Mouse (Mus musculus): Measurements from ENCODE around the gene Olfr317. TPM values are rescaled to one million over a fixed set of nuclear protein-coding genes. Genes with fewer than 3 reads are reported as not detected.

Olfr317 gene
- polyA plus RNA-seq, 1 experiment from 2014 or later: not detected

DNA sequence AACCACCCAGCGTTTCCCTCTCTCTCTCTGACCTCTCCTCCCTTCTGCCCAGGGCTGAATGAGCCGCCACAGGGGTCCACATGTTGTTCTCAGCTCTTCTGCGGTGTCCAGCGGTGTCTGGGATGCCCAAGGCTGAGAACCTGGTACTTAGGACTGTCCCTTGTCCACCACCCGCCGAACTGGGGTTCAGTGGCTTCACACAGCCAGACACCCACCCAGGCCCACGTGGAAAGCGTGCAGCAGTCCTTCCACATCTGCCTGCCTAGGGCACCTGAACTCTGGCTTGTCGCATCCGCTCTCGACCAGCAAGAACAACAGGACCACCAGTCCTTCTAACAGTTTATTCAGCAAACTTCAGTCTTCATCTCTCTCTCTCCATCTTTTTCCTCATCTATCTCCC lies 29.9 kb downstream of the Olfr317 start:
- WGBS: 73% methylated on average over 11 of the region's 11 CpGs
- Histone ChIP-seq H3K36me3 (ENCODE audit: insufficient read depth, low read length) (no peaks in the 10 kb centered on the region), H3K27me3 (replicated peaks; ENCODE audit: insufficient read depth, low read length) (no peaks in the 10 kb centered on the region), H3K4me3 (ENCODE audit: low read depth, low read length) (no peak overlapping the region), H3K9me3 (ENCODE audit: low read length) (no peaks in the 10 kb centered on the region), H3K9ac (replicated peaks; ENCODE audit: low read depth) (no peak overlapping the region), H3K4me2 (replicated peaks; ENCODE audit: low read depth, low read length) (no peak overlapping the region), H3K4me1 (ENCODE audit: insufficient read depth, low read depth, low read length) (no peaks in the 10 kb centered on the region), H3K27ac (ENCODE audit: low read length) (no peak overlapping the region)
- ATAC-seq (no peak), DNase-seq (ENCODE audit: low spot score) (no peak)
- TF ChIP-seq CTCF (IDR thresholded peaks at IDR 0.05) (no peak), EP300 (IDR thresholded peaks at IDR 0.05) (no peak)

DNA sequence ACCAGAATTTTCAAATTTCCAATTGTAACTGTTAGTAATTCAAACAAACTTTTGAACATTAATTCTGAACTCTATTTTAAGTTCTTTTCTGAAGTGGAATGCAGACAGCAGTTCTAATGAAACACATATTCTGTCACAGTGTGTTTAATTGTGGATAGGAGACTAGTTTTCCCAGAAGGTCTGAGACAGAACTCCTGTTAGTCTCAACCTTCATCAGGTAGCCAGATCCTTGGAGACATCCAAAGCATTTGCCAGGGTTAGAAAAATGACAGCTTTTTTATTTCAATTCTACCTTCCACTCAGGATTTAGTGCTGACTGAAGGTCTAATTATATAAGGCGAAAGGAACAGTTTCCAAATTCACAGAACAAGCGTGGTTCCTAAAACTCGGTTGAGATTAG lies 40.1 kb downstream of the Olfr317 start, which contains the start of gene Olfr319:
TSS of gene Olfr319 (plus strand) at position 301 of the 400 bp plus-strand sequence.
- no peak within 1 kb of the TSS for H3K9ac ChIP-seq (replicated peaks; ENCODE audit: low read depth)

More for the DNA sequence above, 40.1 kb downstream of the Olfr317 start, which contains the start of gene Olfr319:
- no peaks in the 10 kb centered on the region for H3K27me3 ChIP-seq (replicated peaks; ENCODE audit: insufficient read depth, low read length)
- no peak for DNase-seq (ENCODE audit: low spot score)
- no peaks in the 10 kb centered on the region for H3K36me3 ChIP-seq (ENCODE audit: insufficient read depth, low read length)
- H3K27ac ChIP-seq (ENCODE audit: low read length): no peak within 1 kb of the TSS
- no peak within 1 kb of the TSS for H3K4me3 ChIP-seq (ENCODE audit: low read depth, low read length)
- TF ChIP-seq CTCF (IDR thresholded peaks at IDR 0.05): no peak
- TF ChIP-seq EP300 (IDR thresholded peaks at IDR 0.05): no peak
- no peaks in the 10 kb centered on the region for H3K9me3 ChIP-seq (ENCODE audit: low read length)
- no peaks in the 10 kb centered on the region for H3K4me1 ChIP-seq (ENCODE audit: insufficient read depth, low read depth, low read length)
- WGBS: 84% methylated on average over 3 of the region's 3 CpGs
- H3K4me2 ChIP-seq (replicated peaks; ENCODE audit: low read depth, low read length): no peak within 1 kb of the TSS
- no peak for ATAC-seq

Other genes starting within 250 kb of the Olfr317 start
- gene Olfr332, start 246.7 kb downstream of the Olfr317 start, polyA plus RNA-seq (2015; fragmentation: Nextera tagmentation; extraction: Ambion mirVana): not detected in 2 replicates
- not detected in 2 replicates for gene Olfr331, start 236.6 kb downstream of the Olfr317 start, polyA plus RNA-seq (2015; fragmentation: Nextera tagmentation; extraction: Ambion mirVana)
- gene Olfr330, start 204.4 kb downstream of the Olfr317 start, polyA plus RNA-seq (2015; fragmentation: Nextera tagmentation; extraction: Ambion mirVana): not detected in 2 replicates
- not detected in 2 replicates for gene Olfr329-ps, start 192.8 kb downstream of the Olfr317 start, polyA plus RNA-seq (2015; fragmentation: Nextera tagmentation; extraction: Ambion mirVana)
- gene Olfr328, start 183.6 kb downstream of the Olfr317 start, polyA plus RNA-seq (2015; fragmentation: Nextera tagmentation; extraction: Ambion mirVana): 0.07 TPM in 1 of 2 replicates, not detected in the other
- gene Olfr224, start 168.7 kb downstream of the Olfr317 start, polyA plus RNA-seq (2015; fragmentation: Nextera tagmentation; extraction: Ambion mirVana): not detected in 2 replicates
- gene Olfr325, start 161.5 kb downstream of the Olfr317 start, polyA plus RNA-seq (2015; fragmentation: Nextera tagmentation; extraction: Ambion mirVana): not detected in 2 replicates
- not detected in 2 replicates for gene Olfr324, start 144.1 kb downstream of the Olfr317 start, polyA plus RNA-seq (2015; fragmentation: Nextera tagmentation; extraction: Ambion mirVana)
- not detected in 2 replicates for gene 2210407C18Rik, start 123.1 kb downstream of the Olfr317 start, polyA plus RNA-seq (2015; fragmentation: Nextera tagmentation; extraction: Ambion mirVana)
- gene Olfr323, start 108.7 kb downstream of the Olfr317 start, polyA plus RNA-seq (2015; fragmentation: Nextera tagmentation; extraction: Ambion mirVana): not detected in 2 replicates
- 0.08 and 0.20 TPM in 2 replicates for gene Trim58, start 98.7 kb downstream of the Olfr317 start, polyA plus RNA-seq (2015; fragmentation: Nextera tagmentation; extraction: Ambion mirVana)
- gene Olfr322, start 80.4 kb downstream of the Olfr317 start, polyA plus RNA-seq (2015; fragmentation: Nextera tagmentation; extraction: Ambion mirVana): not detected in 2 replicates
- gene Olfr320, start 58.1 kb downstream of the Olfr317 start, polyA plus RNA-seq (2015; fragmentation: Nextera tagmentation; extraction: Ambion mirVana): not detected in 2 replicates
- gene Olfr319, start 40.0 kb downstream of the Olfr317 start, polyA plus RNA-seq (2015; fragmentation: Nextera tagmentation; extraction: Ambion mirVana): not detected in 2 replicates
- not detected in 2 replicates for gene Olfr318, start 15.2 kb downstream of the Olfr317 start, polyA plus RNA-seq (2015; fragmentation: Nextera tagmentation; extraction: Ambion mirVana)
- gene Olfr316, start 13.5 kb upstream of the Olfr317 start, polyA plus RNA-seq (2015; fragmentation: Nextera tagmentation; extraction: Ambion mirVana): not detected in 2 replicates
- not detected in 2 replicates for gene Olfr315, start 34.0 kb upstream of the Olfr317 start, polyA plus RNA-seq (2015; fragmentation: Nextera tagmentation; extraction: Ambion mirVana)
- not detected in 2 replicates for gene Olfr314, start 43.7 kb upstream of the Olfr317 start, polyA plus RNA-seq (2015; fragmentation: Nextera tagmentation; extraction: Ambion mirVana)
- gene Fam183b, start 62.7 kb upstream of the Olfr317 start, polyA plus RNA-seq (2015; fragmentation: Nextera tagmentation; extraction: Ambion mirVana): 31.4 and 36.1 TPM in 2 replicates
- gene Olfr313, start 75.8 kb upstream of the Olfr317 start, polyA plus RNA-seq (2015; fragmentation: Nextera tagmentation; extraction: Ambion mirVana): not detected in 2 replicates
- not detected in 2 replicates for gene Olfr312, start 90.0 kb upstream of the Olfr317 start, polyA plus RNA-seq (2015; fragmentation: Nextera tagmentation; extraction: Ambion mirVana)
- gene Olfr311, start 100.0 kb upstream of the Olfr317 start, polyA plus RNA-seq (2015; fragmentation: Nextera tagmentation; extraction: Ambion mirVana): not detected in 2 replicates
- gene Gm12258, start 107.9 kb upstream of the Olfr317 start, polyA plus RNA-seq (2015; fragmentation: Nextera tagmentation; extraction: Ambion mirVana): 5.4 and 5.5 TPM in 2 replicates
- 3.2 and 4.0 TPM in 2 replicates for gene 2810021J22Rik, start 128.0 kb upstream of the Olfr317 start, polyA plus RNA-seq (2015; fragmentation: Nextera tagmentation; extraction: Ambion mirVana)
- 2.4 and 2.8 TPM in 2 replicates for gene Zfp39, start 165.0 kb upstream of the Olfr317 start, polyA plus RNA-seq (2015; fragmentation: Nextera tagmentation; extraction: Ambion mirVana)
- 0.05 and 0.12 TPM in 2 replicates for gene Btnl10, start 178.7 kb upstream of the Olfr317 start, polyA plus RNA-seq (2015; fragmentation: Nextera tagmentation; extraction: Ambion mirVana)
- gene Rnf187, start 199.7 kb upstream of the Olfr317 start, polyA plus RNA-seq (2015; fragmentation: Nextera tagmentation; extraction: Ambion mirVana): 168 and 169 TPM in 2 replicates
- 2.6 TPM in 2 replicates for gene Hist3h2ba, start 209.7 kb upstream of the Olfr317 start, polyA plus RNA-seq (2015; fragmentation: Nextera tagmentation; extraction: Ambion mirVana)
- 21.6 and 28.6 TPM in 2 replicates for gene Hist3h2a, start 215.5 kb upstream of the Olfr317 start, polyA plus RNA-seq (2015; fragmentation: Nextera tagmentation; extraction: Ambion mirVana)
- 0.62 and 0.83 TPM in 2 replicates for gene Trim17, start 215.5 kb upstream of the Olfr317 start, polyA plus RNA-seq (2015; fragmentation: Nextera tagmentation; extraction: Ambion mirVana)
- gene Trim11, start 238.9 kb upstream of the Olfr317 start, polyA plus RNA-seq (2015; fragmentation: Nextera tagmentation; extraction: Ambion mirVana): 19.1 and 20.2 TPM in 2 replicates